Mouse (Mus musculus) adrenal gland, adult (tissue): ENCODE measurements around the gene Il33.
A peak's percentile ranks its signal among the peaks of the same experiment; 100 is the strongest.

Experiments used
- DNase-seq, 2 experiments: peaks; one replicate each; pipeline ENCODE4 v3.0.0; 2022 to 2023; ENCODE audit warnings: low spot score in 1 of 2; ENCODE audit not compliant: inconsistent age in 2 of 2

Il33 gene

DNA sequence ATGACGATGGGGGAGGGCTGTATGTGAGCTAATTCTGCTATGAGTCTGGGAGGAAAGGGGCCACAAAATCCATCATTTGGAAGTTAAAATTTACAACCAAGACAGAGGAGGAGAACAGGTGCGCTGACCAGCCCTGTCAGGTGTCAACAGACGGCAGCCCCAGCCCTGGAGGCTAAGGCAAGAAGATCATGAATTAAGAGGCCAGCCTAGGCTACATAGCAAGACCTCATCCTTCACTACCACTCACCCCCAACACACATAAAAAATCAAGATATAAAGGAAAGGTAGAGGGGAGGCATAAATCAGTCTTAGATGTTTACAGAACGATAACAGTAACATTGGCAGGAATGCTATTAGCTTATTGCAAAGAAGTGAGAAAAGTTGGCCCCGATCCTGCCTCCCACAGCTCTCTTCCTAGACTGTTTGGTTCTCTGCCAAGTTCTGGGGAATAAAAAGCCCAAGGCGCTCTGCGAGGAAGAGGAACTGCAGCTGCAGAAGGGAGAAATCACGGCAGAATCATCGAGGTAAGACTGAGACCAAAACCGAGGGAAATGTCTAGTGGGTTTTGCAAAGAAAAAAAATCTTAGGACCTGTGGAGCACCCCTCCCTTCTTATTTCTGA, at the start of gene Il33:
TSS of gene Il33 (plus strand) at position 477 of the 621 bp plus-strand sequence.
- DNase-seq, result peak; percentile 41 to 79

DNA sequence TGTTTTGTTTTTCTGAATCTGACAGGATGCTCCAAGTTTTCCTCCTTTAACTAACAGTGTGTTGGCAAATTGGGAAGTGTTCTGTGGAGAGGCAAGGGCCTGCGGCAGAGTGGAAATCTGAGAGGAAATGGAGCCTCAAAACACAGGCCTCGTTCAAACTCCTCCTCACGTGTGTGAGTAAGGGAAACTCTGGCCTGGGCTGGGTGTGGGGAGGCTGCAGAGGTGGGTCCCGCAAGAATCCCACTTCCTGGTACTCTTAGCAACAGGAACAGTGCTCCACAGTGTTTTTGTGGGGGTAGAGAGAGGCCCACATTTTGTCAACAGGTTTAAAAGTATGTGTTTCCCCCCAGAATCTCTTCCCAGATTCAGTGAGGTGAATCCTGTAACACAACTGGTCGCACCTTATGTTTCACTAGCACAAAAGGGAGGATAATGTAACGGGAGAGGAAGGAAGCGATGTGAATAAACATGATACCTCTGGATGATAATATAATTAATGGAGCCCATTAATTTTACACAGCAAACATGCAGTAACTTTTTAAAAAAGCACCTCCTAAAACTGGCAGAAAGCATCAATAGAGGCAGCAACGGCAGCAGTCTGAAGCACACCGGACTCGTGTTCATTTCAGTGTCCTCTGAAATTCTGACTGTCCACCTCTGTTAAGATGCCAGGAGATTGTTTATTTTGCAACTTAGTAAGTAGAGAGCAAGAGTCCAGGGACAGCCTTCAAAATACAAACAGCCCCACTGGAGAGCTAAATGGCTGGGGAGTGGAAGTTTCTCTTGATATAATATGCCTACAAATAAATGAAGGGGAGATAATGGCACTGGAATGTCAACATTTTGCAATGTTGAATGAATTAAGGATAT, 47.3 kb upstream of the Il33 start:
- DNase-seq, result no peak

DNA sequence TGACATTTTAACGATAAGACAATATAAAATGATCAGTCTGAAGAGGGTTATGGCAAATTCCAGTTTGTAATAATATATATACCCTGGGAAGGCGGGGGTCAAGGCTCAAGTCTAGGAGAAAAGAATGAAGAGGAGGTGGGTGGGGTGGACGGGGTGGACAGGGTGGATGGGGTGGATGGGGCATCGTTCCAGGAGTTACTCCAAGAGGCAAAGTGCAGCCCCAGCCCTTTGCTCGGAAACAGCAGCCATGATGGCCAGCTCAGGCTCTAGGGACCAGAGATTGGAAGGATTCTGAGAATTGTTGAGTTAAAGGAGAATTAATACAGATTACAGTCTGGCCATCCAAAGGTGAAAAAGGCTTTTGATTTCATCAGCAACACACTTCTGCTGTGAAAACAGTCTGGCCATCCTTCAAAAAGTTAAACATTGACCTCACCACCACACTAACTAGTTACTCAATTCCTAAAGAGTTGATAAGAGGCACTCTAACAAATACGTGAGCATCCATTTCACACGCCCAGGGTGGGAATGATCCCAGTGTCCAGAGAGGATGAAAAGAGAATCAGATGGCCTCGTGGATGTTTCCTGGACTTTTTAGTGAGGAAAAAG, 45.9 kb upstream of the Il33 start:
- DNase-seq, result no peak

DNA sequence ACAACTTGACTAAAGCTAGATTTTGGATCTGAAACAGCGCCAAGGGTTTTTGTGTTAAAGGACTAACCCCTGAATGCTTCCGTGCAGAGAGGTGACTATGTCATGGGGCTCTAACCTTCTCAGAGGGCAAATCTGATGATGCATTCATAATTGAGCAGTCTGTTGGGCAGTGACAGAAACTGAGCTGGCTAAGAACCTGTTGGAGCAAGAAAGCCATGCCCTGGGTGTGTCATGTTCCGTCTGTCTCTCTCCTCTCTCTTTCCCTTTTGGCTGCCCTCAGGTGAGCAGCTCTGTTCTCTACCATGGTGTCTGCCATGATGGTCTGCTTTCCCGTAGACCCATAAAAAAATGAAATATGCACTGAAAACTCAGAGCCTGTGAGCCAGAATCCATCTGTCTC, 44.0 kb upstream of the Il33 start:
- no peak for DNase-seq

DNA sequence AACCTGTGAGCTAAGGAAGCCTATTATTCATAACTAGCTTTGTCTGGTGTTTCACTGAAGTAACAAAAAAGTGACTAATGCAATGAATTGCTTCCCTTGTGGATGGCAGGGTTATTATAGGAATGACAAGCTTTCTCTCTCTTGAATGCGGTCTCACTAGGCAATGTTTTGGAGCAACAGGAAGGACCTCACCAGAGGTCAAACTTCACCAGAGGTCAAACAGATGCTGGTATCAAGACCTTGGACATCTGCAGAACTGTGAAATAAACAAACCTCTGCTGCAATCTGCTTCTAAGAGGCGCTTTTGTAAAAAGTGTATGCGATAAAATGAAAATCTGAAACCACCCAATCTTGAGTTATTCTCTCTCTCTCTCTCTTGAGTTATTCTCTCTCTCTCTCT, 42.2 kb upstream of the Il33 start:
- peak; percentile 6 to 39 for DNase-seq

DNA sequence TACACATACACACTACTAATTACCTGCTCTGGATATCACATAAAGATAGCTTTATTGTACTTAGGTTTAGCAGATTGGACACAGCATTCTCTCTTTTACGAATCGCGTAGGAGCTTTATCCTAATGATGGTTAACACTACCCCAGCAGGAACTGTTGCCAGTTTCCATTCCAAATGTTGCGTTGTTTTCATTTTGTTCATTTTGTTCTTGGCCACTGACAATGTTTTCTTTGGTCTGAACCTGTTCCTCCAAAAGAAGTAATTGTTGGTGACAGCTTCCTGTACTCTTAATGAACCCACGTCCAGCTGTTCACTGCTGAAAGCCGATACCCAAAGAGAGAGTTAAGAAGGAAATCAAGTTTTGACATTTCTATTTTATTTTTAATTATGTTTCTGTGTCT, 39.4 kb upstream of the Il33 start:
- DNase-seq, result no peak

DNA sequence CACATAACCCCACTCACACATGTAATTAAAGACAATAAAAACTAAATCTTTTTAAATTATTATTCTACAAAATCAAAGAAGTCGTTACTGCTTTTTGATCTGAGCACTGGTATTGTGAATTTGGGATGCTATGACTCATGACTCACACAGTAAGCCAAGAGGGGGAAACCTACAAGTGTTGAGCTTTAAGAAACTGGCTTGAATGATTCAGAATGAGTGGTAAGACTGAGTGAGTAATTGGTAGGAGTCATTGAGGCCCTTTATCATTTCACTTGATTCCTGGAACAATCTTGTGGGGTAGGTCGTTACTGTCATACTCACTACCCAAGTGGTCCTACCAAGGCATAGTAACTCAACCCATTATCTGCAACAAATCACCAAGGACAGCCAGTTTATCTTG, 37.4 kb upstream of the Il33 start:
- DNase-seq, result no peak

DNA sequence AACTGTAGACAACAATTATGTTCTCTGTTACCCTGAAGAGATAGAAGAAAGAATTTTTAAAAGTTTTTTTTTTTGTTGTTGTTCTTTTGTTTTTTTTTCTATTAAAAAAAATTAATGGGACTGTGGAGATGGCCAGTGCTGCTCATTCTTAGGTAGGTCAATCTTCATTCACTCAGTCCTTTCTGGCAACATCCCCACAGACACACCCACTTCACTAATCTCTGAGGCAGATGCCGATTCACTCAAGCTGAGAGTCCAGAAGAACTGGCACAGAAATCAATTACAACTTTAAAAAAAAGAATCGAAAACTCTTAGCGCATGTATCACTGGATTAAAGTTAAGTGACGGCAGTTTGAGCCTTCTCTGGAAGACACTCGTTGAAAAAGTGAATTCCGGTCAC, 36.0 kb upstream of the Il33 start:
- DNase-seq, result no peak

DNA sequence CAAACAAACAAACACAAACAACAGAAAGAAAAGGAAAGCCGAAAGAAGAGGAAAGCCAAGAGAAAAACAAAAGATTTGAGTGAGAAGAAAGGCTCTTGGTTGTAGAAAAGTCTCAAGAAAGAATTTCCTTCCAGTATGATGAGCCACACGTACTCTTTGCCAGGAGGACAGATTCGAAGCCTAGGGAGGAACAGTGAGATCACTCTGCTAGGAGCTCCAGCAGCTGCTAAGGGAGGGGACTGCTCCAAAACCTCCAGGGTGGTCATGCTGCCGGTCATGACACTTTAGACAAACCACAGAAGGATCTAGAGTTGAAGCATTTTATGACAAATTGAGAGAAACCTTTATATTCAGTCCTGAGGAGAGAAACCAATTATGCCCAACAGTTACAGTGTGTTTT, 32.9 kb upstream of the Il33 start:
- no peak for DNase-seq

DNA sequence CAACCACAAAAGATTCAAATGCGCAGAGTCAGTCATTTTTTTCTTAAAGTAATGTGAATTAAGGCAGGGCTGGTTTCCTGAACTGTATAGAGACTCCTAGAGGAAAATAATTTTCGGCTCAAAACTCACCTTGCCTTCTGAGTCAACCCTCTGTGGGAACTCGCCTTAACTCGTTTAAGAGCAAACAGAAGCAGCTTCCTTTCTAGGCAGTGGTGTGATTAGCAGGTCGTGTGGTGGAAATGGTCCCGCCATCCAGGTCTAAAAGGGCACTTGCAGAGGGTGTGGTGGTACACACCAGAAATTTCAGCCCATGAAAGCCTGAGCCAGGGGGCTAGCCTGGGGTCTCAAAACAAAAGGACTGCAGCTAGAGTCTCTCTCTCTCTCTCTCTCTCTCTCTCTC, 32.1 kb upstream of the Il33 start:
- DNase-seq, result no peak

DNA sequence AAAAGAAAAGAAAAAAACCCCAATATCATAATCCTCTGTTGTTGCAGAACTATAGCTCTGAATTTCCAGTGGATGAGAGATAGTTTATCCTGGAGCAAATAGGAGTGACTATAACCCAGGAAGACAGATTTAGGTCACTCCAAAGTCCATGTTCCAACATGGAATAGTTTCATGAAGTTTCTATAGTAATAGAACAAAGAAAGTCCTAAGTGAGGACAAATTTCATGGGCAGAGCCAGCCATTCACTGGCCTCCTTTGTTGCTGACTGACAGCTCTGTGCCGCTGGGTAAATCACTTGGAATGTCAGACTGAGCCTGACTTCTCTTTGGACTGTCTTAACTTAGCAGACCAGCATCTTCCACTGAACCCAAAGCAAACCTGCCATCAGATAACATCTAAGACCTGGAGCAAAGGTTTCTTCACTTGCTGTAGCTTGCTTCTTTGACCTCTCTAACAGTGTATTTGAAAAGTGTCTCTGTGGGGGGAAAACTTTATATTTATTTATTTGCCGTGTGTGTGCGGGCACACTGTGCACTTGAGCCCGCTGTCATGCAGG, 31.1 kb upstream of the Il33 start:
- no peak for DNase-seq

DNA sequence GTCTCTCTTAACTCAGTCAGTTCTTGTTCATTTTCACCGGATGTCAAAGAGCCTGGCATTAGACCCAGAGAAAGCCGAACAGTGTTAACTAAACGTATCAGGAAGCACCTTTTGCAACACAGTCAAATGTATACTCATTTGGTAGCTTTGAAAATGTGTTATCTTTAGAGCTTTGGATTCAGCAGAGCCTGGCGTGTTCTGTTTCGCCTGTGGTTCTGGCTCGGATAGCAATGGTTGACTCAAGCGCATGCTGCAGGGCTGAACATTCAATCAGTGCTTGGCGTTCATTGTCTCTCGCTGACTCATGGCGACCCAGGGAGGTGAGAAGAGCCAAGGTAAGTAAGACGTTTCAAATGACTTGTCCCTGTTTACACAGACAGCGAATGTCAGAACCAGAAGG, 30.5 kb upstream of the Il33 start:
- DNase-seq, result no peak

DNA sequence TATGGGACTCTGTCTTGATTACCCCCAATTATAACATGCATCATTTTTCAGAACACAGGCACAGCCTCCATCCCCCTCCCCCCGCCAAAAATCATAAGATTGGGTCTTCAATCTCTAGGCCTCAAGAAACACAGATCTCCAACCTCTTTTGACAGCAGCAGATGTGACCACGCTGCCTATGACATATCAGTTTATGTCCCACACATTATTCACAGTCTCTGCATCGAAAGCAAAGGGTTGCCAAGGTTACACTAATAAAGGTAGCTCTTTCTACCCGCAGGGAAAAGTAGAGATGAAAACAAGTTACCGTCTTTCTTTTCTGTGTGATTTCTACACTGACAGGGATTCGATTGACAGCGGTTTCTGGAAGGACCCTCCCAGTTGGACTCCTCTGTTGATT, 29.9 kb upstream of the Il33 start:
- DNase-seq, result no peak

DNA sequence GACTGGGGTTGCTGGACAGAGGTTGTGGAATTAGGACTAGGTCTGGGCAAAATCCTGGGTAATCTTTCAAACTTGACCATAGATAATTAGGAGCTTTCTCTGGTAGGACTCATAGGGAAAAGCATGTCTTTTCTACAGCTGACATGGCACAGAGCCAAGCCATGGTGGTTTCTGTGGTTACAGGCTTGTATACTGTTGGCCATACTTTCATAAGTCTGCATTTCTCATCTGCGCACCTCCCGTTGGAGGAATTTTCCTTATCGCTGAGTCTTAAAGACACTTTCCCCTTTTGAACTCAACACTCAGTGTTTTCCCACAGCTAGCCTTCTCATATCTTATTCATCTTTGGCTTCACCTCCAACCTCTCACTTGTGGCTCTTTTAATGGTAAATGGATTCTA, 24.6 kb upstream of the Il33 start:
- DNase-seq, result no peak

DNA sequence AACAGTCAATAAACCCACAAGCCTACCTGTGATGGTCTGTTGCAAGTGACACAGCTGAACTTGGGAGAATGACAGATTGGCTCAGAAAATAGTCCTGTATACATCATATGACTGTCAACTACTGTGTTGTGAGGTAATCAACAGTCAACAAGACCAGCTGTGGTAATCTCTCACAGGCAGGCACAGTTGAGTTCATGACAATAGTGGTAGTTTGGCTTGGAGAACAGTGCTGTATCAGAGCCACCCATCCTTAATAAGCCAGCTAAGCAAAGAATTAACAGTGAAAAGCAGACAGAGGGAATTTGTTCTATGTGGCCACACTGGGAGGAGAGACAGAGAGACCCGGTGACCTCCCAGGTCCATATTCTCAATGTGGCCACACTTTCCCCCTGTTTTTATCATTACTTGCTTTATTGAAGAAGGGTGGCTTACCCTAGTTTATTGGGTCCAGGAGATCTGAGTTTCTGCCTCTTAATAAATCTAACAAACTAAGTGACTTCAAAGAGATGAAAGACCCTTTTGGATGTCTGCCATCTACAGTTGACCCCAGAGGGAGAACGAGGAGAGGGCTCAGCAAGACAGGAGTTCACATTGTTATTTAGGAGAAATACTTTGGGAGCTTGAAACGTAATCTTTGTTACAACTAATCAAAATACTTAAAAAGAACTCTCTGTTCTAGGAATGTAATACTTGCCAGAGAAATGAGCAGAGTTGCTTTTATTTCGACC, 22.4 kb upstream of the Il33 start:
- DNase-seq, result no peak

DNA sequence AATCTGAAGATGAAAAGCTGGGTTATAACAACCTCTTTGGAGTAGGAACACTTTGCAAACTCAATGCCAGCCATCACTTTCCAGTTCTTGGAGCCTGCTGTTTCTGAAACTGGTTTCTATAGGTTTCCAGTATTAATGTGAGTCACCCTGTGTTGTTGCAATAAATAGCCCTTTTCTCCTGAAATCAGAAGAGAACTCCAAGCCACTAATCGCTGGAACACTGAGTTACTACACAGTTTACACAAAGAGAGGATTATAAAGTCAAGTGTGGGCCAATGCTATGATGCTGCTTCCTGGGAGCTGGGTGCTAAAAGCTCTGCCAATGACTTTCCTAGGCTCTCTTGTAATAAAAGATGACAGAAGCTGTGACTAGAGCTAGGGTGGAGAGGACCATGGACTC, 19.0 kb upstream of the Il33 start:
- DNase-seq, result no peak

DNA sequence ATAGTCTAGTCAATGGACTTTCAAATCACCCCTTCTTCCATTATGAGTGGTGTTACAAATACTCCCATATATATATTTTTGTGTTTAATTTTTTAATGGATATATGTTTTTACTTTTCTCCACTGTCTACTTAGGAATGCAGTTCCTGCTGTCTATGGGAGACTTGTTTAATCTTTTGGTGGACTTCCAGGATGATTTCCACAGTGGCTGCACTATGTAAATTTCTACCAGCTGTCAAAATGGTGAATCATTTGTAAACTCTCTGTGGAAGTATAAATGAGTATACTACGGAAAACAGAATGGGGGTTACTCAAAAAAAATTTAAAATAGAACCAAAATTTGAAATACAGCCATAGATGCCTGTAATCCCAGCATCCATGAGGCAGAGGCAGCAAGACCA, 15.7 kb upstream of the Il33 start:
- no peak for DNase-seq

DNA sequence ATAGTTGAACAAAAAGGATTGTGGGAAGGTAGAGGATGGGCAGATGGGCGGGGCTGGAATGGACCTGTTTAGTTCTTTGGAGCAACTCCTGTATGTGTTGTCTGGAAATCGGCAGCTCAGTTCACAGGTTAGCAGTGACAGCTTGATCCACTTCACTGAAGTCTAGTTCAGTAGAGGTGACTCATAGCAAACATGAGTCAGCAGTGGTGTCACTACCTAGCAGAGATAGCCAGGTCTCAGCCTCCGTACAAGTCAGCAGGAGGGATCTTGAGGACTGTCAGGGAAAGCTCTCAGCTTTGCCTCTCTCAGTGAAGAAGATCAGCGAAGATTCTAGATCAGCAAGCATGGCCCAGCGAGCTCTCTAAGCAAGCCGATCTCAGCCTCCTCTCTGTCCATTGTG, 13.0 kb upstream of the Il33 start:
- DNase-seq, result peak in 1 of 2 experiments; percentile 60

DNA sequence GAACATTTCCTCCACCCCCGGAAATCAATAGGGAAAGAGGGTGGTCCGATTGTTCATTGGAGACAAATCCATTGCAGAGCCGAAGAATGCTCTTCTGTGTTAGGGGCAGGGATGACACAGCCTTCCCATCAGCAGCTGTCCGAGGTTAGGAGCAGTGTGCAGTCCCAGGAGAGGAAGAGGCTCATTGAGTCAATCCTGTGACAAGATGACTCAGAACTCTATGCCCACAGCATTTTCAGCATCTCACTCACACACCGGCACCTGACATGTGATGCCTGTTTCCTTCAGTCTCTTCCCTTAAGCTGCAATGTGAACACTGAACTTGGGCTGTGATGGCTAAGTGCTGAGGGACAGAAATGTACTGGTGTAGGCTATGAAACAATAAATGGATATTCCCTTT, 7.5 kb upstream of the Il33 start:
- DNase-seq, result no peak

DNA sequence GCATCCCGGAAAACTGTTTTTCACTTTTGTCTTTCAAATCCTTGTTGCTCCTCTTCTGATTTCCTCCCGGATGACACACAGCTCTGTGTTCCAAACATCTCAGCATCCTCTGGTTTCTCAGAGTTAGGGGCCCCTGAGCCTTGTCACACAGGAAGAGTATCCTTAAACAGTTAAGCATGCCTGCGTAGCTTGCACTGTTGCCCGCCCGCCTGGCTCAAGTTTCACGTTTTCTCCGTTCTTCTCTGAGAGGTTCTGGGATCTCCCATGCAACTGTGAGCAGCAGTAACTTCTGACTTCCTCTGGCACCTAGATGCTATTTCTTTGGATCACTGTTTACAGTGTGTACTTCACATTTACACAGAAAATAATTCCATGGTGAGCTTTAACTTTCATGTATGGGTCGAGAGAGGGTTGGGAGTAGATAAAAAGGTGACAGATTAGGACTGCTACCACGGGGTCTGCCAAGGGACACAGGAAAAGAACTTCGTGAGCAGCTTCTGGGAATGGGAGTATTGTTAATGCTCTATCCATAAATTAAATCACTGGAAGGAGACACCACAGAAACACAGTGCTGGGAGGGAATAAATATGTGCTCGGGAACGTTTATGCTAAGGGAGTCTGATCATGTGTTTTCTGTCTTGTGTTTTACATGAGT, 1.3 kb downstream of the Il33 start:
- DNase-seq, result no peak

DNA sequence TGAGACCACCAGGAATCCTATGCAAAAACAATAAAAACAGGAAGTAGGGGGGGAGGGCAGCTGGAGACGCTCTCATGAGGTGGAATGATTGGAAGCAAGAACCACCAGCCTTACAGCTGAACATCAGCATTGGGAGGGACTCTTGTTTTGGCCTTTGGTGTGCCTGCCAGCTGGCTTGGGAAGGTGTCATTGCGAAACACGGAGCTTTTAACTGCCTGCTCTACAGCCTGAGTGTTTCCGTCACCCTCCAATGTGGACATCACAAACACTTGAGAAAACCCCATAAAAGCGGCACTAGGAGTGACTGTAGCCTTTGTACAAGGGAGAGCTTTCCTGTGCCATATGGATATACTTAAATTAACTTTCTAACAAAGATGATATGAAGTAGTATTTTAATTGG, 5.4 kb downstream of the Il33 start:
- DNase-seq, result peak; percentile 32 to 84
